Mouse (Mus musculus): ENCODE measurements around the gene Stat5a.
A peak's percentile ranks its signal among the peaks of the same experiment; 100 is the strongest.

The Stat5a gene

DNA sequence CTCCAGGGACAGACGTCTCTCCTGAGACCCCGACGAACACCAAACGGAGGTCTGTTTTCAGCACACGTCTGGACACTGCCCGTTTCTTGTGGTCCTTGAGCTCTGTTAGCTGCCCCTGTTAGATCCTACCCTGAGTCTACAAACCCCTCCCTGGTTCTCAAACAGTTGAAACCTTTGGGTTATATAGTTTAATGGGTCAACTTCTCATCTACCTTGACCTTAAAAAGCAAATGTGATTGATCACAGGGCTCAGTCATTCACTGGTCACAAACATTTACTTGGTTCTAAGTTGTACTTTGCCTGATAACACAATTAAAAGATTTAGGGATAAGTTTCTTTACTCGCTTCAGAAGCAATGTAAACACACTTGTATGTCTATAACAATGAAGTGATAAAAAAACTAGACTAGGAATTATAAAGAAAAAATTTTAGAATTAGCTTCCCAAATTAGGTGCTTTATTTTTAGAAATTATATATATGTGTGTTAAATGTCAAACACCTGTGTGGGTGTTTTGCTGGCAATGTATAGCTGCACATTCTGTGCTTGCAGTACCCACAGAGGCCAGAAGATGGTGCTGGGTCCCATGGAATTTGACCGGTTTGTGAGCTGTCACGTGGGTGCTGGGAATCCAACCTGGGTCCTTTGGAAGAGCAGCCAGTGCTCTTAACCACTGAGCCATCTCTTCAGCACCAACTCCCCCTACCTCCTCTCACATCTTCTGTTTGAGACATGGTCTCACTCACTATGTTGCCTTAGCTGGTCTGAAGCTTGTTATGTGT, 22.0 kb upstream of the Stat5a start:
- DNase-seq (ENCODE audit: low spot score in 2 of 2), result peak in 1 of 2 experiments; percentile 17

GRCm38 (mm10) chr11:100838894-100839293, 20.3 kb upstream of the Stat5a start:
- no peak for DNase-seq (ENCODE audit: low spot score in 2 of 2)

DNA sequence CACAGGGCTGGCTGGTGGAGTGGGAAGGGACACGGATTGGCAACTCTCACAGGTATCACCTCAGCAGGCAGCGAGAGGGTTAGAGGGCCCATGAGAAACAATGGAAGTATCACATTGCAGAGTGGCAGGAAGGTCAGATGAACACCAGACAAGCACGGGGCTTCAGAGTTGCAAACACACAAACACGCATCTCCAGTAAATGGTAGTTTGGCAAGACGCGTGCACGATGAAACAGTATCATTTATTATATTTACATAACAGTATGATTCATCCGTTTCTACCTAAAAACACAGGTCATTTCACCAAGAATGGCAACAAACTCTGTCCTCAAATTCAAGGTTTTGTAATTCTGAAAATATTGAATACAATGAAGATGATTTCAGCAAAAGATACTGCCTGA, 19.6 kb upstream of the Stat5a start:
- DNase-seq (ENCODE audit: low spot score in 2 of 2), result no peak

DNA sequence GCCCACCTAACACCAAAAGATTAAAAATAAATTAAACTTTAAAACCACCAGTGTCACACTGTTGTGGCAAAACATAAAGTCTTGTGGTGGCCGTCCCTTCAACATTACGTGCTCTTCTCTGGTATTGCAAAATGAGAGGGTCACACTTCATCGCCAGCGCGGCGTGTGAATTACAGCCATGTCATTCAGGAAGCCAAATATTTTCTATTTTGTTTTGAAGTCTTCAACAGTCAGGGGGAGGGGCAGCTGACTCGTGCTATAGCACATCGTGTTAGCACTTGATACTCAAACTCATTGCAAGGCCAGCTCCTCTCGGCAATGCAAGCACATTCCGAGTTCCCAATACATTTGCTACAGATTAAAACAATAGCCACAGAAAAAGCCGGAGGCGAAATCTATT, 18.3 kb upstream of the Stat5a start:
- no peak for DNase-seq (ENCODE audit: low spot score in 2 of 2)

GRCm38 (mm10) chr11:100842025-100842424, 17.1 kb upstream of the Stat5a start:
- DNase-seq (ENCODE audit: low spot score in 2 of 2), result no peak

DNA sequence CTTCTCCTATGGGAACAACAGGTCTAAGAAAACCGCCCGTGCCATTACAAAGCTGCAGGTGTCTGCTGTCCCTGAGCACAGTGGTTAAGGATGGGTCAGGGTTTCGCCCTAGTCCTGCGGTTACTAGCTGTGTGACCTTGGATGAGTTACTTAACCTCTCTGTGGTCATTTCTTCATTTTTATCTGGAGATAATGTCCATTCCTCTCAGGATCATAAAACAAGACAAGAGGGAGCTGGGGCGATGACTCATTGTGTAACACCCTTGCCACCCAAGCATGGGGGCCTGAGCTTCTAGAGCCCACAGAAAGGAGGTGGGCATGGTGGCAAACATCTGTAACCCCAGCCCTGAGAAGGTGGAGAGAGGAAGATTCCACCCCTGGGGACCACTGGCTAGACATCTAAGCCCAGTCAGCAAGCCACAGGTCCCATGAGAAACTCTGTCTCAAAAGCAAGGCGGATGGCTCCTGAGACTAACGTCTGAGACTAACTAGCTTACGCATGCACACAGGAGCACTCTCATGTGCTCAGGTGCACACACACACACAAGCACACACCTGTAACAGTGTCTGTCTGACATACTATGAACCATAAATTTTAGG, 16.0 kb upstream of the Stat5a start:
- DNase-seq (ENCODE audit: low spot score in 2 of 2), result no peak

DNA sequence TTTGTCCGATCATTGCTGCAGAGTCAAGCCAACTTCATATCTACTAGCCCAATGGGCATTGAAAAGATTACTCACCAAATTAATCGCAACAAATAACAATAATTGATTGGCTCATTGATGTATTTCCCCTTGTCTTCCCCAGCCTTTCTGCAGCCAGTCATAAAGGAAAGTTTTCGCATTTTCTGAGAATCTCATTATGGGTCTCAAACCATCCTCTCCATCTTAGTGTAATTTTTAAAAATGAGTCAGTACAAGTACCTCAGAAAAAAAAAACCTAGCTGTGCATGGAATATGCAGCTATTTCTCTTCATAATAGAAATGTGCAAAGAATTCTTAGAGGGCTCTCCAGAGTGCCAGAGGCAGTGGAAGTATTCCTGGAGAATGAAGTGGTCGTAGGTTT, 15.0 kb upstream of the Stat5a start:
- DNase-seq (ENCODE audit: low spot score in 2 of 2), result no peak

DNA sequence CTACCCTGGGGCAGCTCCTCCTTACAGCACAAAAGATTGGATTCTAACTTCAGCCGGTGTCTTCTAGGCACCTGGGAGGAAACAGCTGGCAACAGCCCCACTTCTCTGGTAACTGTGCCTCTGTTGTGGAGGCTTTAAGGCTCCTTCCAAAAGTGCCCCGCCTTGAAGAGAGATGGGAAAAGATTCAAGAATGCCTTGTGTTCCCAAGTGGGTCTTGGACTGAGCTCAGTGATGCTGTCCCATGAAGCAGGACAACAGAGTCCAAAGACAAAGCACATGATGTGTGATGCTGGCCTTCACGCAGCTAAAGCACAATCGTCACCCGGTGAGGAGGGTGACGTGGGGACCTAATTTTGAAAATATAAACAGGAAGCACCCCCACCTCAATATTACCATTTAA, 13.4 kb upstream of the Stat5a start:
- DNase-seq (ENCODE audit: low spot score in 2 of 2), result no peak

GRCm38 (mm10) chr11:100847572-100847971, 11.6 kb upstream of the Stat5a start:
- DNase-seq (ENCODE audit: low spot score in 2 of 2), result no peak

GRCm38 (mm10) chr11:100848080-100848479, 11.1 kb upstream of the Stat5a start:
- DNase-seq (ENCODE audit: low spot score in 2 of 2), result no peak

- DNase-seq (ENCODE audit: low spot score in 2 of 2), result no peak
Measured at GRCm38 (mm10) chr11:100848789-100849379, 10.3 kb upstream of the Stat5a start.

DNA sequence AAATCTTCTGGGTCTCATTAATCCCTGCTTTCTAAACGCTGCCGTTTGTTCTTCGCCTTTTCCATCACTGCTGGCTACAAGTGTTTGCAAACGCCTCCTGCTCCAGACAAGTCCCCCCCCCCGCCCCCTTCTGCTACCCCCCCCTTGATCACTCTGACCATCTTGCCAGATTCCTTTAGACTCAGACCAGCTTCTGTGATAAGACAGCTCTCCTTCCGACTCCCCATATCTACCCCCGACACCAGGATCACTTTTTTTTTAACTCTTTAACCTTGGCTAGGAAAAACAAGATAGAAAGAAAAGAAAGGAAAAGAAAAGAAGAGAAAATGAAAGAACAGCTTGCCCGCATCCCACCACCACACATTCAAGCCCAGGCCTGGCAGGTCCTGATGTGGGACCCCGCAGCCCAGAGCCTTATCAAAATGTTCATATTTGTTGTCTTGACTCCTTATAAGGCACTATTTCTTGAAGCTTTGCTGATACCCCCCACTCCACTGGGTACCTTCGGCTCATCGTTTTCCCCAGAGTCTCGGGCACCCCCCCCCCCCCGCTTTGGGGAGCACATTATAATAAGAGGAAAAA, 9.6 kb upstream of the Stat5a start:
- DNase-seq (ENCODE audit: low spot score in 2 of 2), result no peak

DNA sequence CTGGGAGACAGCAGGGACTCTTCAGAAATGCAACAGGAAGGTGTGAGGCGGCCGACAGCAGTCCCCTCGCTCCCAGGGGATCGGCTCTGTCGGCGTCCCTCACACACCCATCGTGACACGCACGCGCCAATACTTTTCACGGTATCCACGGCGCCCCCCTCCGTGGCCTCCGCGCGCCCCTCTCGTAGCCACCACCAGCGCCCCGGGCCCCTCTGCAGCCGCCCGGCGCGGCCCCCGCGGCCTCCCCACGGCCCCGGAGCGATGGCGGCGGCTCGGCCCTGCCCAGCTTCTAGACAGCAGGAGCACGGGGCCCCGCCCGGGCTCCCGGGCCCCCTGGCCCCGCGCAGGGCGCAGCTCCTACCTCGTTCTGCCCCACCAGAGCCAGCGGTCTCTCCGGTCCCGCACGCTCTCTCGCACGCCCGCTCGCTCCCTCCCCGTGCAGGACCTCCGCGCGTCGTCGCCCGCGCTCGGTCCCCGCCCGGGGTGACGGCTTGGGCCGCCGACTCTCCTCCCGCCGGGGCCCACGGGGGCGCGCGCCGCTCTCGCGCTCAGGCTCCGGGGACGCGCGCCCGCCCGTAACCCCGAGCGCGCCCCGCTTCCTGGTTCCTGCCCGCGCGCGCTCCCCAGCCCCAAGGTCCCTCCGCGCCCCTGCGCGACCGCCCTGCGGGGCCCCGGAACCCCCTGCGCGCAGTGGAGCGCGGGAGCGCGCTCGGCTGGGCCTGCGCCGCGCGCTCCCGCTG, 8.9 kb upstream of the Stat5a start, which contains the start of gene Stat5b:
Gene Stat5b, minus strand, starts transcription at position 687 of the 740 bp plus-strand sequence.
- peak; percentile 44 to 61 for DNase-seq (ENCODE audit: low spot score in 2 of 2)

DNA sequence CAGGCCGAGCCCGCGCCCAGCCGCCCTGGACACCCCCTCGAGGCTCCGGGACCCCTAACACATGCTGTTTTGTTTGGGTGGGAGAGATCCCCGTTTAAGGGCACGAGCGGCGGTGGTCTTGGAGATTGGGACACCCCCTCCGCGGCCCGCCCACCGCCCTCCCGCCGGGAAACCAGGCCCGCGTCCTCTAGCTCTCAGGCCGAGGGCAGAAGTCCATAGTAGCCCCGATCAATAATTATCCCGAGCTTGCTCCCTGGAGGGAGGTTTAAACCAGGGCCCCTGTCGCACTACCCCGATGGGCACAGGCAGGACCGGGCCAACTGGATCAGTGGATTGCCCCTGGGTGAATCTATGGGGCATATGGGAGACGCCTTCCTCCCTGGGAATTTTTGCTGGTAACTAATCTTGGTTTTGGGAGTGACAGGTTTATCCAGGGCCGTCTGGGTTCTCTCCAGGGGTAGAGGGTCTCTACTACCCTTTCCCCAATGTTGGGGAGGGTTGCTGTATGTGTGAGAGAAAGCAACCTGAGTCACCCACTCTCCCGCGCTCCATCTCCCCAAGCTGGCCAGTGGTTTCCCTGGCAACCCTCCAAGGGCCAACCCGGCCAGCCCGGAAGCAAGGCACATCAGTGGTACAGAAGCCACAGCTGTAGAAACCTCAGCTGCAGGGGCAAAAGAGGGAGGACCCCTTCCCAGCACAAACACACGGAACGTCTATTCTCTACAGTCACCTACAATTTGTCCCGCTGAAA, 8.2 kb upstream of the Stat5a start:
- DNase-seq (ENCODE audit: low spot score in 2 of 2), result no peak

- no peak for DNase-seq (ENCODE audit: low spot score in 2 of 2)
Measured at GRCm38 (mm10) chr11:100852088-100852487, 7.1 kb upstream of the Stat5a start.

- no peak for DNase-seq (ENCODE audit: low spot score in 2 of 2)
Measured at GRCm38 (mm10) chr11:100853018-100853417, 6.1 kb upstream of the Stat5a start.

- DNase-seq (ENCODE audit: low spot score in 2 of 2), result no peak
Measured at GRCm38 (mm10) chr11:100854268-100854667, 4.9 kb upstream of the Stat5a start.

GRCm38 (mm10) chr11:100855178-100855577, 4.0 kb upstream of the Stat5a start:
- DNase-seq (ENCODE audit: low spot score in 2 of 2), result no peak

DNA sequence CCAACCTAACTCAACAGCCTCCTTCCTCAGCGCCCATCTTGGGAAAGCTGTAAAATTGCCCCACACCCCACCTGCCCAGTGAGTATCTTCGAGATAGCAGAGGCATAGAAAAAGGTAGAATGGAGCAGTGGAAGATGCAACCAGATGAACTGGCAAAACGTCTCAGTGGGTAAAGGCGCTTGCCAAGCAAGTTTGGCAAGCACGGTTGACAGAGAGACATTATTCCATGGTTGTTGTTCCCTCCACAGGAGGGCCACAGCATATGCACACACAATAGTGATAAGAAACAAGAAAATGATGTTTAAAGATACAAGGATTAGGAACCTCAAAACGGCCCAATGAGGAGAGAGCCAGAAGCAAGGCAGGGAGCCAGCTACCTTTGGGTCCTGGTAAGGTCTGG, 1.2 kb upstream of the Stat5a start:
- no peak for DNase-seq (ENCODE audit: low spot score in 2 of 2)

DNA sequence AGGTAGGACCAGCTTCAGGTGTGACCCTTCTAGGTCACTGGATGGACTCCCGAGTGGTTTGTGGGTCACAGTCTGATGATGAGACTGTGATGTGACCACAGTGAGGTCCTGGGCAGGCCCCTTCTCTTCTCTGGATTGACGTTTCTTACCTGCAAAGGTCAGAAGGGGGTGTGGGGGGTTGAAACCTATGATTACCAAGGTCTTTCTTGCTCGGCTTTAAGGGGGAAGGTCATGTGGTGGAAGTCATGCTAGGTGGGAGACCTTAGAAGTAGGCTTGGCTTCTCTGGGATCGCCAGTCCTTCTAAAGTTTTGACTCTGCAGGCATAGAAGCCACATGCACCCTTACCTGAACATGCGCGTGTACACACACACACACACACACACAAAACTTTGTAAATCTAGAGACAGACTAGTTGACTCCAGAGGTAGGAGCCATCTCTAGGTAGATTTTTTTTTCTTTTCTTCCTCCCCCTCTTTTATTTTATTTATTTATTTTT, 476 bp downstream of the Stat5a start:
- no peak for DNase-seq (ENCODE audit: low spot score in 2 of 2)

All from cerebellum, postnatal 4 days (tissue).